Mouse (Mus musculus): ENCODE measurements around the gene Ddx1. TPM values are rescaled to one million over a fixed set of nuclear protein-coding genes. Genes with fewer than 3 reads are reported as not detected.

The Ddx1 gene
- polyA plus RNA-seq, 1 experiment from 2014 or later = 120 TPM

DNA sequence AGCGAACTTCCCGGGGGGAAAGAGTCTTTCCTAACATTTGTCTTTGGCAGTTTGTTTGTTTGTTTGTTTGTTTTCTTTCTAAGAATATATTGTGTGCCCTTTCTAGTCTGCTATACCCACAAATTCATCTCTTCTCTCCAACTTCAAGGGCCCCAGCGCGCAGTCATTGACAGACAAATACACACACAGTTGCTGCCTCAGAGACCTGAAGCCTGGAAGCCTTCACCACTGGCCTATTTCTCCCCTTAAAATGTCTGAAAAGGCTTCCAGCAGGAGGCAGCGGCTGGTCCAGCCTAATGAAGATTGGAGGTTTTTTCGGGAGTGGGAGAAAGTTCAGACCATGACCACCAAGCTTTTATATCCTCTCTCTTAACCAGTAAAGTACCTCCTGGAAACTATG, 67.3 kb downstream of the Ddx1 start:
- H3K9me3 ChIP-seq (replicated peaks) = no peaks in the 10 kb centered on the region
- ATAC-seq (ENCODE audit: insufficient number of reproducible peaks, low FRiP score, low TSS enrichment, low read depth) = no peak
- no peak overlapping the region for H3K9ac ChIP-seq
- H3K4me1 ChIP-seq = peaks cover 13% of the 10 kb centered on the region
- no peaks in the 10 kb centered on the region for H3K36me3 ChIP-seq
- WGBS = 72% methylated on average over 6 of the region's 6 CpGs
- H3K4me3 ChIP-seq (replicated peaks) = no peak overlapping the region
- no peak overlapping the region for H3K4me2 ChIP-seq (replicated peaks)
- no peak overlapping the region for H3K27ac ChIP-seq (replicated peaks)
- no peaks in the 10 kb centered on the region for H3K27me3 ChIP-seq

DNA sequence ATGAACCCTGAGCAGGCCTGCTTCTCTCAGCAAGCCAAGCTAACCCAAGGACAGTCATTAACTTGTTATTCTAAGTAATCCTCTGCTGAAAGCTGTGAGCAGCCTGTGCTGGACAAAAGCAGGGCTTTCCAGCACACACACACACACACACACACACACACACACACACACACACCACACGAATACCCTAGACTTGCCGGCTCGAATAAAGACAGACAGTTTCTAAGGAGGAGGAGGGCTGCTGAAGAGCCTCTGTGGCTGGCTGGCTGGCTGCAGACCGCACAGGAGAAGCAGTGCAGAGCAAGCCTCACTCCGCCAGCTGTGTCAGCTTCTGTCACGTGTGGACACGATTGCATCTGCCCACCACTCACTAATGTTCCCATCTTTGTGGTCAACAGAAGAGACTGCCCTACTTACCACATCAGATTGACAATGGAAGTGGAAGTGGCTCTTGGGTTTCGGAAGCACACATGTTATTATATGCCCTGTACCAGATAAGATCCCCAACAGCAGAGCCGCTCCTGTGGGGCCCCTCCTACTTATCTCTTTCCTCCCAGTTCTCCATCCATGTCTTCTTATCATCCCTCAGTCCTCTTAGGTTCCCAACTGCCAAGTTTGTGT, 68.2 kb downstream of the Ddx1 start:
- H3K4me2 ChIP-seq (replicated peaks) = no peak overlapping the region
- 19% methylated on average over 9 of the region's 9 CpGs for WGBS
- peak; percentile 58 for ATAC-seq (ENCODE audit: insufficient number of reproducible peaks, low FRiP score, low TSS enrichment, low read depth)

DNA sequence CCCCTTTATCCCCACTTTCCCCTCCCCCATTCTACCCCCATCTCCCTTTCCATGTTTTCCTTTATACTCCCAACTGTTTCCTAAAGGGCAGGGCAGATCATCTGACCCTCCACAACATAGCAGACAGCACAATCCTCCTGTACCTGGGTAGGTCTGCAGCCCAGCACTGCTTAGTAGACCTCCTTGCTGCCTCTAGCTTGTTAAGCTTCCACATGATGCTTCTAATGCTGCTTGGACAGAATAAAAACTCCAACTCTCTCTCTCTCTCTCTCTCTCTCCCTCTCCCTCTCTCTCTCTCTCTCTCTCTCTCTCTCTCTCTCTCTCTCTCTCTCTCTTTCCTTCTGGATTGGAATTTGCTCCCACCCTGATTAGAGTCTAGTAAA, 68.7 kb downstream of the Ddx1 start:
- ATAC-seq (ENCODE audit: insufficient number of reproducible peaks, low FRiP score, low TSS enrichment, low read depth) = no peak
- no peak overlapping the region for H3K9ac ChIP-seq
- no peak overlapping the region for H3K4me3 ChIP-seq (replicated peaks)
- no peaks in the 10 kb centered on the region for H3K27me3 ChIP-seq
- H3K4me2 ChIP-seq (replicated peaks) = no peak overlapping the region
- H3K9me3 ChIP-seq (replicated peaks) = no peaks in the 10 kb centered on the region
- H3K36me3 ChIP-seq = no peaks in the 10 kb centered on the region
- no peak overlapping the region for H3K27ac ChIP-seq (replicated peaks)
- peaks cover 20% of the 10 kb centered on the region for H3K4me1 ChIP-seq

More for the DNA sequence above, 68.2 kb downstream of the Ddx1 start:
- Histone ChIP-seq H3K36me3 (no peaks in the 10 kb centered on the region), H3K27me3 (no peaks in the 10 kb centered on the region), H3K27ac (replicated peaks) (no peak overlapping the region), H3K4me3 (replicated peaks) (no peak overlapping the region), H3K4me1 (peaks cover 20% of the 10 kb centered on the region), H3K9ac (no peak overlapping the region), H3K9me3 (replicated peaks) (no peaks in the 10 kb centered on the region)

DNA sequence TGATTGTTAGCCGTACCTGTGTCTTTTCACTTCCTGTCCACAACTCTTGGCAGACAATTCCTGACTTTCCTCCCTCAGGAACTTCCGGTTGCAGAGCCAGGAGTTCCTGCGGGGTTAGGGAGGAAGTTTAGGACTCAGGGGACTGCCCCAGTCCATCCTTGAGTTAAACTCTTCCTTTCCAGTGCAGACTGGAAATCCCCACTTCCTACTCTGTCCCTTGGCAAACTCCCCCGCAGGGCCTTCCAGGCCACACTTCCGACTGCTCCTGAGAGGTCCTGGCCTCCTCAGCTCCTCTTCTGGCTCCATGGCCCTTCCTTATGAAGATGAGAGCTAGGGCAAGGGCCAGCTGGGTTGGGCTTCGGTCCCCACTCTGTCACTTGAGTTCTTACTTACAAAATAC, 71.4 kb downstream of the Ddx1 start:
- no peak overlapping the region for H3K4me2 ChIP-seq (replicated peaks)
- H3K27me3 ChIP-seq = no peaks in the 10 kb centered on the region
- no peaks in the 10 kb centered on the region for H3K36me3 ChIP-seq
- no peak overlapping the region for H3K27ac ChIP-seq (replicated peaks)
- H3K4me3 ChIP-seq (replicated peaks) = no peak overlapping the region
- ATAC-seq (ENCODE audit: insufficient number of reproducible peaks, low FRiP score, low TSS enrichment, low read depth) = no peak
- H3K4me1 ChIP-seq = peaks cover 25% of the 10 kb centered on the region
- 50% methylated on average over 6 of the region's 6 CpGs for WGBS
- H3K9ac ChIP-seq = no peak overlapping the region
- no peaks in the 10 kb centered on the region for H3K9me3 ChIP-seq (replicated peaks)

DNA sequence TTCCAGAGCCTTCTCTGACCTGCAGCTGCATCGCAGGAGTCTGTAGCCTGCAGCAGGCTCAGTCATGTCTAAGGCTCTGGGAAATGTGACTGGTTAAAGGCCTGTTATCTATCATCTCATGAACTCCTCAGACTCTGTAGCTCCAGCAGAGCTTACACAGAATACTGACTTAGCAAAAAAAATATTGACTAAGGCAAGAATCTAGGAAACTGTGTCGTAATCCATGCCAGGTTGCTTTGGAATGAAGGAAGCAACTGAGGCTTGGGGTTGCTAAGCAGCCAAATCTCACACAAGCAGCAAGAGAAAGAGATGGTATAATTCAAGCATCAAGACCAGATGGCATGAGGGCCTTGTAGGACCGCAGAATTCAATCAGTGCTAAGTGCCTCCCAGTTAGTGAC, 72.1 kb downstream of the Ddx1 start:
- Histone ChIP-seq H3K36me3 (no peaks in the 10 kb centered on the region), H3K27ac (replicated peaks) (no peak overlapping the region), H3K4me3 (replicated peaks) (no peak overlapping the region), H3K27me3 (no peaks in the 10 kb centered on the region), H3K4me1 (peaks cover 25% of the 10 kb centered on the region), H3K9ac (no peak overlapping the region), H3K9me3 (replicated peaks) (no peaks in the 10 kb centered on the region), H3K4me2 (replicated peaks) (no peak overlapping the region)
- 29% methylated on average over 3 of the region's 3 CpGs for WGBS
- no peak for ATAC-seq (ENCODE audit: insufficient number of reproducible peaks, low FRiP score, low TSS enrichment, low read depth)

DNA sequence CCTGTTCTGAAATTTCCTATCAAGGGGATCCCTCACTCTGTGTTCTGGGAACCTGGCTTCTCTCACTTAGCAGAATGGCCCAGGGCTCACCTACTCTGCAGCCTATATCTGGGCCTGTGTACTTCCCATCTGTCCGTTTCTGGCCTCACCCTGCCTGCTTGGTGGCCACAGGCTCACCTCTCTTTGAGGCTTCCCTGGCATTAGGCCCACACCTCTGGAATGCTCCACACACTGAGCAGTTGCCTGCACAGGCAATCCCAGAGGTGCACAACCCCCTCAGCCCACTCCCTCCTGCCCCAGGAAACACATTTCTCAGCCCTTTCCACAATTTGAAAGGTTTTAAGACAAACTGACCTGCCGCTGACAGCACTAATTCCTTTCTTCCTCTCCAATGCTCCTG, 72.9 kb downstream of the Ddx1 start:
- Histone ChIP-seq H3K4me1 (peaks cover 23% of the 10 kb centered on the region), H3K4me2 (replicated peaks) (no peak overlapping the region), H3K27ac (replicated peaks) (peak overlapping the region; percentile 13; the same call in 1 of the 2 replicates), H3K4me3 (replicated peaks) (no peak overlapping the region), H3K27me3 (no peaks in the 10 kb centered on the region), H3K36me3 (no peaks in the 10 kb centered on the region), H3K9ac (no peak overlapping the region), H3K9me3 (replicated peaks) (no peaks in the 10 kb centered on the region)
- no peak for ATAC-seq (ENCODE audit: insufficient number of reproducible peaks, low FRiP score, low TSS enrichment, low read depth)
- 19% methylated on average over 2 of the region's 2 CpGs for WGBS

DNA sequence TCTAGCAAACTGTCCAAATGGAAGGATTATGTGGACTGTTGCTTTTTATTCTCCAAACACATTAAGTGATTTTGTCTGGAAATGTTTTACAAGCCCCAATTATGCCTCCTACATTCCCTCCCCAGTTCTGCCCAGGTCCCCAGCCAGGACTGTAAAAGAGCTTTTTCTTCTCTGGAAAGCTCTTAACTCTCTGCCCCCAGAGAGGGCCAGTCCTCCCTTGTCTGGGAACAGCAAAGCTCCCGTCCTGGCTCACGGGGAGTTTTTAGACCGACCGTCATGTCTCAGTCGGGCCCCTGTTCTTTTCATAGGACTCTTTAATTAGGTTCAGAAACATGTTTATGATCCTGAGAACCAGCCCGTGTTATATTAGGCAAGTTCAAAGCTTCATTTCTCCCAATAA, 75.0 kb downstream of the Ddx1 start:
- ATAC-seq (ENCODE audit: insufficient number of reproducible peaks, low FRiP score, low TSS enrichment, low read depth) = no peak
- Histone ChIP-seq H3K9me3 (replicated peaks) (no peaks in the 10 kb centered on the region), H3K4me3 (replicated peaks) (no peak overlapping the region), H3K36me3 (no peaks in the 10 kb centered on the region), H3K9ac (no peak overlapping the region), H3K27me3 (no peaks in the 10 kb centered on the region), H3K4me2 (replicated peaks) (no peak overlapping the region), H3K27ac (replicated peaks) (no peak overlapping the region), H3K4me1 (peaks cover 18% of the 10 kb centered on the region)
- 30% methylated on average over 6 of the region's 6 CpGs for WGBS

DNA sequence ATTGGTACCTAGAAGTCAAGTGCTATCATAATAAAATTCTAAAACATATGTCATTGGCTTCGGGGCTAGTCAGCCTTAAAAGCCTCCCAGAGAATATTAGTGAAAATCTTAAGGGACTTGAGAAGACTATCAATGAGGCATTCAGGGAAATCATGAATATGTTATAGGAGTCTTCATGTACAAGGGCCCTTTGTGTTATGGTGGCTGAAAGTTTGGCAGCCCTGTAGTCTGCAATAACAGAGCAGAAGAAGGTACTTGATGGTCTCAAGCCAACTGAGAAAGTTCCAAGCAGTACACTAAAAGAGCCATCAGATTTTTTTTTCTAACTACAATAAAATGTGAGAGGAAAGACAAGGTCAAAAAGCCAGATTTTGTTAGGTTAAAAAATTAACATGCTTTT, 80.9 kb downstream of the Ddx1 start:
- no peak overlapping the region for H3K27ac ChIP-seq (replicated peaks)
- WGBS = 60% methylated on average over 1 of the region's 1 CpGs
- no peaks in the 10 kb centered on the region for H3K27me3 ChIP-seq
- ATAC-seq (ENCODE audit: insufficient number of reproducible peaks, low FRiP score, low TSS enrichment, low read depth) = no peak
- H3K9me3 ChIP-seq (replicated peaks) = no peaks in the 10 kb centered on the region
- H3K4me3 ChIP-seq (replicated peaks) = no peak overlapping the region
- no peaks in the 10 kb centered on the region for H3K4me1 ChIP-seq
- no peak overlapping the region for H3K9ac ChIP-seq
- no peaks in the 10 kb centered on the region for H3K36me3 ChIP-seq
- no peak overlapping the region for H3K4me2 ChIP-seq (replicated peaks)

DNA sequence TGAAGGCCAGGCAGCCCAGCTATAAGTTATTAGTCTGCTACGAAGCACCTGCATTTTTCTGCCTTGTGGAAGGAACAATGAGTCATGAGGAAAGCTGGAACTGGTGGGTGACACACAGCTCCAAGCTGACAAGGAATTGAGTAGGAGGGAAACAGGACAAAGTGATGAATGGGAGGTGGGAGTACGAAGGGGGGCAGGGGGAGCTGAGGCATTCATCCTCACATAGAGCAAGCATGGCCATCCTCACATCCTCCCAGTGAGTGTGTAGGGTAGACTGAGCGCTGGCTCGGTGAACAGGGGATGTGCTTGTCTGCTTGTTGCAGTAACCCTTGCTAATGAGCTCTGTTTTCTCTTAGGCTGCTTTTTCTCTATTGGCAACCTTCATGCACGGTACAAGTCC, 81.9 kb downstream of the Ddx1 start:
- Histone ChIP-seq H3K4me3 (replicated peaks) (no peak overlapping the region), H3K36me3 (no peaks in the 10 kb centered on the region), H3K9ac (no peak overlapping the region), H3K4me1 (no peaks in the 10 kb centered on the region), H3K27ac (replicated peaks) (no peak overlapping the region), H3K4me2 (replicated peaks) (no peak overlapping the region), H3K27me3 (no peaks in the 10 kb centered on the region), H3K9me3 (replicated peaks) (no peaks in the 10 kb centered on the region)
- ATAC-seq (ENCODE audit: insufficient number of reproducible peaks, low FRiP score, low TSS enrichment, low read depth) = no peak
- WGBS = 71% methylated on average over 5 of the region's 5 CpGs

Other genes starting within 250 kb of the Ddx1 start
- gene Nbas, start 19.9 kb upstream of the Ddx1 start, polyA plus RNA-seq (2015; fragmentation: Nextera tagmentation; extraction: Ambion mirVana) = 12.9 and 13.6 TPM in 2 replicates

All from embryonic facial prominence, embryonic 15.5 days (tissue).